Mouse (Mus musculus) thymus, adult 2 months (tissue): Measurements from ENCODE around the gene Plcd1. TPM values are rescaled to one million over a fixed set of nuclear protein-coding genes. Genes with fewer than 3 reads are reported as not detected.
A peak's percentile ranks its signal among the peaks of the same experiment; 100 is the strongest.

ENCODE experiments used
- DNase-seq: peaks from one replicate; pipeline ENCODE4 v3.0.0; 2021
- H3K27ac ChIP-seq: fragments of 200-500 bp; 2 replicates; pipeline ENCODE4 v1.5.1; 2012; ENCODE audit warnings: low read length, control low read depth; ENCODE audit not compliant: control insufficient read depth, insufficient read depth
- H3K27me3 ChIP-seq: fragments of 200-500 bp; 2 replicates; pipeline ENCODE4 v1.6.1; 2012; ENCODE audit warnings: mild to moderate bottlenecking, low read length, moderate library complexity, mixed read lengths; ENCODE audit not compliant: control insufficient read depth, insufficient read depth
- H3K36me3 ChIP-seq: fragments of 200-500 bp; 2 replicates; pipeline ENCODE4 v1.6.1; 2012; ENCODE audit warnings: mild to moderate bottlenecking, low read length, moderate library complexity; ENCODE audit not compliant: control insufficient read depth, insufficient read depth
- H3K4me1 ChIP-seq: fragments of 200-500 bp; replicated peaks from 2 replicates; pipeline ENCODE4 v1.6.1; 2012; ENCODE audit warnings: low read length; ENCODE audit not compliant: control insufficient read depth, insufficient read depth
- H3K4me3 ChIP-seq: fragments of 200-500 bp; 2 replicates; pipeline ENCODE4 v1.5.1; 2012; ENCODE audit warnings: mild to moderate bottlenecking, low read length, control low read depth, moderate library complexity; ENCODE audit not compliant: control insufficient read depth, insufficient read depth
- CTCF ChIP-seq: fragments of 200-500 bp; IDR thresholded peaks from 2 replicates; pipeline ENCODE4 v1.5.1; 2012; ENCODE audit warnings: mild to moderate bottlenecking, control low read depth, low read length, moderate library complexity, borderline replicate concordance; ENCODE audit not compliant: control insufficient read depth, poor library complexity, insufficient read depth; ENCODE audit errors: extremely low read depth
- POLR2A ChIP-seq: fragments of 200-500 bp; IDR thresholded peaks from 2 replicates; pipeline ENCODE4 v1.6.1; 2012; ENCODE audit warnings: mild to moderate bottlenecking, low read length, control low read depth, moderate library complexity; ENCODE audit not compliant: control insufficient read depth, poor library complexity, insufficient read depth; ENCODE audit errors: extremely low read depth
- WGBS: fragments of 180-500 bp; shearing (Covaris S2); methylation state at CpG from one replicate; pipeline ENCODE4 v1.1.7; 2018; 5-methylcytosine and 5-hydroxymethylcytosine counted together
- polyA plus RNA-seq: library from polyadenylated mRNA; depleted of rRNA; stranded (reverse); fragments of >200 nt; gene quantifications from 2 replicates; pipeline ENCODE4 v1.2.3, GENCODE M21; 2012

Gene Plcd1
- polyA plus RNA-seq, 1 experiment: 22.7 TPM

GRCm38 (mm10) chr9:119090462-119090861, 2.8 kb downstream of the Plcd1 start:
- peaks cover 9% of the 10 kb centered on the region; the same call in 1 of the 2 replicates for H3K4me1 ChIP-seq
- no peak for TF ChIP-seq POLR2A
- no peak for TF ChIP-seq CTCF
- DNase-seq: no peak
- no peaks in the 10 kb centered on the region for H3K36me3 ChIP-seq
- H3K27ac ChIP-seq: no peak overlapping the region
- WGBS: 96% methylated on average over 5 of the region's 5 CpGs
- peaks cover 16% of the 10 kb centered on the region; the same call in 1 of the 2 replicates for H3K27me3 ChIP-seq
- no peak overlapping the region for H3K4me3 ChIP-seq

- no peak for TF ChIP-seq CTCF
- no peak for TF ChIP-seq POLR2A
- Histone ChIP-seq H3K4me1 (peaks cover 9% of the 10 kb centered on the region; the same call in 1 of the 2 replicates), H3K4me3 (no peak overlapping the region), H3K36me3 (no peaks in the 10 kb centered on the region), H3K27ac (no peak overlapping the region), H3K27me3 (peaks cover 16% of the 10 kb centered on the region; the same call in 1 of the 2 replicates)
- no peak for DNase-seq
- 88% methylated on average over 7 of the region's 7 CpGs for WGBS
These were observed 3.9 kb downstream of the Plcd1 start for GRCm38 (mm10) chr9:119089437-119089836.

GRCm38 (mm10) chr9:119088148-119088801, 5.0 kb downstream of the Plcd1 start:
- H3K27ac ChIP-seq: no peak overlapping the region
- H3K36me3 ChIP-seq: no peaks in the 10 kb centered on the region
- H3K27me3 ChIP-seq: peaks cover 11% of the 10 kb centered on the region; the same call in 1 of the 2 replicates
- TF ChIP-seq POLR2A (no peak), CTCF (no peak)
- peaks cover 9% of the 10 kb centered on the region; the same call in 1 of the 2 replicates for H3K4me1 ChIP-seq
- 3% methylated on average over 24 of the region's 24 CpGs for WGBS
- peak; percentile 61 for DNase-seq
- no peak overlapping the region for H3K4me3 ChIP-seq

- 74% methylated on average over 5 of the region's 5 CpGs for WGBS
- H3K4me1 ChIP-seq: peaks cover 9% of the 10 kb centered on the region; the same call in 1 of the 2 replicates
- no peaks in the 10 kb centered on the region for H3K36me3 ChIP-seq
- H3K27me3 ChIP-seq: peaks cover 8% of the 10 kb centered on the region; the same call in 1 of the 2 replicates
- H3K4me3 ChIP-seq: no peak overlapping the region
- DNase-seq: no peak
- no peak overlapping the region for H3K27ac ChIP-seq
- TF ChIP-seq CTCF (no peak), POLR2A (no peak)
These were observed 6.0 kb downstream of the Plcd1 start for GRCm38 (mm10) chr9:119087309-119087708.

GRCm38 (mm10) chr9:119086451-119086850, 6.9 kb downstream of the Plcd1 start:
- Histone ChIP-seq H3K4me1 (peaks cover 9% of the 10 kb centered on the region; the same call in 1 of the 2 replicates), H3K36me3 (no peaks in the 10 kb centered on the region), H3K4me3 (no peak overlapping the region), H3K27ac (no peak overlapping the region), H3K27me3 (peaks cover 8% of the 10 kb centered on the region; the same call in 1 of the 2 replicates)
- DNase-seq: no peak
- TF ChIP-seq POLR2A: no peak
- TF ChIP-seq CTCF: no peak
- 65% methylated on average over 1 of the region's 1 CpGs for WGBS

GRCm38 (mm10) chr9:119083966-119084365, 9.3 kb downstream of the Plcd1 start:
- no peaks in the 10 kb centered on the region for H3K36me3 ChIP-seq
- H3K27me3 ChIP-seq: peaks cover 8% of the 10 kb centered on the region; the same call in 1 of the 2 replicates
- WGBS: 93% methylated on average over 10 of the region's 10 CpGs
- H3K4me3 ChIP-seq: no peak overlapping the region
- H3K4me1 ChIP-seq: peaks cover 9% of the 10 kb centered on the region; the same call in 1 of the 2 replicates
- no peak for DNase-seq
- H3K27ac ChIP-seq: no peak overlapping the region
- TF ChIP-seq POLR2A: no peak
- TF ChIP-seq CTCF: no peak
